Mouse (Mus musculus) CH12.LX (cell line): ENCODE results near the gene Churc1. TPM values are rescaled to one million over a fixed set of nuclear protein-coding genes. Genes with fewer than 3 reads are reported as not detected.

Source experiments
- DNase-seq: peaks from one replicate; pipeline ENCODE4 v3.0.0-alpha.2; 2013; ENCODE audit errors: extremely low read depth
- H3K27ac ChIP-seq: 2 replicates; pipeline ENCODE4 v1.5.1; 2012; ENCODE audit warnings: low read depth, mild to moderate bottlenecking, control low read depth, moderate library complexity; ENCODE audit not compliant: insufficient read depth
- H3K27me3 ChIP-seq: replicated peaks from 2 replicates; pipeline ENCODE3; 2012; ENCODE audit warnings: inconsistent platforms
- H3K36me3 ChIP-seq, 2 experiments: replicated peaks in 1 of 2; 2 replicates each; pipeline versions ENCODE3 to v1.6.1; 2012; ENCODE audit warnings: inconsistent platforms in 1 of 2, low read length in 1 of 2, mild to moderate bottlenecking in 1 of 2, mixed read lengths in 1 of 2, moderate library complexity in 1 of 2; ENCODE audit not compliant: control insufficient read depth in 1 of 2, insufficient read depth in 1 of 2
- H3K4me1 ChIP-seq, 2 experiments: 2 replicates each; pipeline ENCODE4 v1.6.1; 2012; ENCODE audit warnings: inconsistent platforms in 1 of 2, moderate library complexity in 1 of 2; ENCODE audit not compliant: insufficient read depth in 2 of 2, control insufficient read depth in 1 of 2
- H3K4me2 ChIP-seq: 2 replicates; pipeline ENCODE4 v1.6.1; 2012; ENCODE audit warnings: low read depth, mild to moderate bottlenecking, control low read depth; ENCODE audit not compliant: poor library complexity, insufficient read depth, severe bottlenecking
- H3K4me3 ChIP-seq, 3 experiments: fragments of 150-350 bp in 1 of 3; sonication (generic) in 1 of 3; replicated peaks in 1 of 3; 2 replicates each; pipeline versions ENCODE3 to v1.5.1; 2011 to 2012; ENCODE audit warnings: low read depth in 2 of 3, low read length in 2 of 3, mild to moderate bottlenecking in 2 of 3, moderate library complexity in 2 of 3, control low read depth in 1 of 3, improper control_type of control experiment in 1 of 3, inconsistent platforms in 1 of 3, mixed read lengths in 1 of 3; ENCODE audit not compliant: poor library complexity in 1 of 3
- H3K79me2 ChIP-seq: replicated peaks from 2 replicates; pipeline ENCODE4 v1.6.1; 2012; ENCODE audit warnings: mild to moderate bottlenecking, moderate library complexity; ENCODE audit not compliant: control insufficient read depth, poor library complexity, insufficient read depth, severe bottlenecking; ENCODE audit errors: extremely low read depth
- H3K9ac ChIP-seq: 2 replicates; pipeline ENCODE4 v1.6.1; 2012; ENCODE audit warnings: low read depth, mild to moderate bottlenecking, control low read depth, moderate library complexity; ENCODE audit not compliant: insufficient read depth
- H3K9me3 ChIP-seq: replicated peaks from 2 replicates; pipeline ENCODE3; 2012; ENCODE audit warnings: low read length, inconsistent platforms, mixed read lengths
- CTCF ChIP-seq, 2 experiments: IDR thresholded peaks in 1 of 2; conservative IDR thresholded peaks in 1 of 2; 2 replicates each; pipeline ENCODE4 v1.5.1; 2011 to 2012; ENCODE audit warnings: low read depth in 2 of 2, low read length in 2 of 2, improper control_type of control experiment in 1 of 2, inconsistent platforms in 1 of 2, mild to moderate bottlenecking in 1 of 2, moderate library complexity in 1 of 2
- E2F4 ChIP-seq: IDR thresholded peaks from 2 replicates; pipeline ENCODE4 v1.6.1; 2011; ENCODE audit warnings: low read depth, low read length, improper control_type of control experiment; ENCODE audit not compliant: insufficient replicate concordance
- HCFC1 ChIP-seq: IDR thresholded peaks from 2 replicates; pipeline ENCODE4 v1.6.1; 2012; ENCODE audit warnings: low read depth, mild to moderate bottlenecking, inconsistent platforms, low read length, improper control_type of control experiment
- IRF4 ChIP-seq: IDR thresholded peaks from 2 replicates; pipeline ENCODE4 v1.6.1; 2014; ENCODE audit warnings: low read depth, mild to moderate bottlenecking, inconsistent platforms, low read length, improper control_type of control experiment
- JUND ChIP-seq: conservative IDR thresholded peaks from 2 replicates; pipeline ENCODE4 v1.6.1; 2011; ENCODE audit warnings: low read depth, low read length, improper control_type of control experiment
- KAT2A ChIP-seq: IDR thresholded peaks from 2 replicates; pipeline ENCODE4 v1.6.1; 2012; ENCODE audit warnings: low read length, improper control_type of control experiment, inconsistent platforms; ENCODE audit not compliant: insufficient replicate concordance
- MAZ ChIP-seq: IDR thresholded peaks from 2 replicates; pipeline ENCODE4 v1.6.1; 2012; ENCODE audit warnings: low read depth, mild to moderate bottlenecking, inconsistent platforms, low read length, improper control_type of control experiment, moderate library complexity
- MYC ChIP-seq: IDR thresholded peaks from 2 replicates; pipeline ENCODE4 v1.6.1; 2011; ENCODE audit warnings: low read depth, mild to moderate bottlenecking, improper control_type of control experiment, low read length
- NRF1 ChIP-seq: IDR thresholded peaks from 2 replicates; pipeline ENCODE4 v1.6.1; 2014; ENCODE audit warnings: low read depth, mild to moderate bottlenecking, inconsistent platforms, low read length, improper control_type of control experiment, moderate library complexity
- PAX5 ChIP-seq: IDR thresholded peaks from 2 replicates; pipeline ENCODE4 v1.6.1; 2012; ENCODE audit warnings: low read length, inconsistent platforms, mixed read lengths
- POLR2A ChIP-seq: IDR thresholded peaks from 2 replicates; pipeline ENCODE4 v1.6.1; 2011; ENCODE audit warnings: low read depth, mild to moderate bottlenecking, improper control_type of control experiment, low read length
- RAD21 ChIP-seq: IDR thresholded peaks from 2 replicates; pipeline ENCODE4 v1.6.1; 2011; ENCODE audit warnings: low read depth, mild to moderate bottlenecking, low read length, improper control_type of control experiment, moderate library complexity
- RCOR1 ChIP-seq: conservative IDR thresholded peaks from 2 replicates; pipeline ENCODE4 v1.6.1; 2012; ENCODE audit warnings: low read depth, mild to moderate bottlenecking, inconsistent platforms, low read length, improper control_type of control experiment
- SIN3A ChIP-seq: IDR thresholded peaks from 2 replicates; pipeline ENCODE4 v1.6.1; 2012; ENCODE audit warnings: low read length, improper control_type of control experiment, inconsistent platforms
- SMC3 ChIP-seq: IDR thresholded peaks from 2 replicates; pipeline ENCODE4 v1.6.1; 2011; ENCODE audit warnings: low read depth, low read length, improper control_type of control experiment
- dilution Hi-C: fragments of 300-500 bp; cut with MboI; formaldehyde crosslinking; loops from 2 replicates; pipeline ENCODE4 v1.14.3; 2020; ENCODE audit warnings: low sequenced_read_pairs; ENCODE audit not compliant: extremely low pct_unique_long_range_greater_than_20kb, extremely low pct_ligation_motif_present
- in situ Hi-C: fragments of 300-500 bp; cut with MboI; formaldehyde crosslinking; loops from 3 replicates; pipeline ENCODE4 v1.14.3; 2019; ENCODE audit warnings: low sequenced_read_pairs, low pct_ligation_motif_present, low pct_unique_long_range_greater_than_20kb, mixed read lengths
- polyA plus RNA-seq: library from polyadenylated mRNA; unstranded; fragments of >175 nt; gene quantifications from 2 replicates; pipeline ENCODE4 v1.2.1, GENCODE M21; 2012; ENCODE audit warnings: low read depth; ENCODE audit not compliant: insufficient read length
- total RNA-seq, 2 experiments: library from RNA; depleted of rRNA; stranded (reverse); fragments of 300-350 nt in 1 of 2; fragments of >200 nt in 1 of 2; gene quantifications; 2 replicates each; pipeline ENCODE4 v1.2.3; 2012 to 2014

Gene Churc1
- total and polyA plus RNA-seq, 3 experiments: 48.9 to 160 (median 87.1) TPM

- H3K4me3 ChIP-seq: no peak overlapping the region
- in situ Hi-C loops: no loop called here
- dilution Hi-C loops: no loop called here
- no peak for TF ChIP-seq HCFC1
- no peak for TF ChIP-seq MYC
- peak; percentile 58 for TF ChIP-seq RAD21
- TF ChIP-seq NRF1: peak; percentile 61; the same call in 1 of the 2 replicates
- TF ChIP-seq SMC3: peak; percentile 57
- peak; percentile 40 to 74 for TF ChIP-seq CTCF (conservative IDR thresholded peaks at IDR 0.05 in 1 of 2, IDR thresholded peaks at IDR 0.05 in 1 of 2; ENCODE audit: low read depth in 2 of 2, low read length in 2 of 2)
- TF ChIP-seq IRF4: 0 out of 2 replicates have a peak, but pooled peaks have one; percentile 3
- TF ChIP-seq, all 38 proteins: peak for 5
- DNase-seq: peak; percentile 58
- peak overlapping the region; percentile 64 for H3K4me2 ChIP-seq
- H3K79me2 ChIP-seq: no peaks in the 10 kb centered on the region
- H3K36me3 ChIP-seq: no peaks in the 10 kb centered on the region
- H3K4me1 ChIP-seq: peaks cover 6 to 7% of the 10 kb centered on the region in 2 experiments; a peak in 3 of 4 replicates
- no peak overlapping the region for H3K9ac ChIP-seq
- H3K27me3 ChIP-seq: peaks cover 5% of the 10 kb centered on the region
- H3K9me3 ChIP-seq: peaks cover 3% of the 10 kb centered on the region
- no peak overlapping the region for H3K27ac ChIP-seq
Measured at GRCm38 (mm10) chr12:76752652-76753318, 12.6 kb upstream of the Churc1 start.

GRCm38 (mm10) chr12:76765901-76766630 is 728 bp downstream of the Churc1 start:
- Histone ChIP-seq H3K27ac (no peak overlapping the region), H3K4me3 (peak overlapping the region; percentile 78 to 89 (median 83)), H3K27me3 (peaks cover 3% of the 10 kb centered on the region), H3K4me1 (peaks cover 5 to 17% of the 10 kb centered on the region in 2 experiments; a peak in 3 of 4 replicates), H3K4me2 (peak overlapping the region; percentile 64), H3K9me3 (no peaks in the 10 kb centered on the region), H3K79me2 (peaks cover 2% of the 10 kb centered on the region; the same call in 1 of the 2 replicates), H3K9ac (peak overlapping the region; percentile 93), H3K36me3 (peaks cover 0 to 8% of the 10 kb centered on the region in 2 experiments)
- dilution Hi-C loops: no loop called here
- DNase-seq: no peak
- TF ChIP-seq HCFC1 (no peak), SIN3A (0 out of 2 replicates have a peak, but pooled peaks have one; percentile 49), KAT2A (no peak), POLR2A (no peak), PAX5 (no peak), JUND (no peak), RCOR1 (no peak), E2F4 (no peak), MAZ (no peak)
- in situ Hi-C loops: no loop called here
